Mouse (Mus musculus): ENCODE data around the gene Slc34a2.

Gene Slc34a2

DNA sequence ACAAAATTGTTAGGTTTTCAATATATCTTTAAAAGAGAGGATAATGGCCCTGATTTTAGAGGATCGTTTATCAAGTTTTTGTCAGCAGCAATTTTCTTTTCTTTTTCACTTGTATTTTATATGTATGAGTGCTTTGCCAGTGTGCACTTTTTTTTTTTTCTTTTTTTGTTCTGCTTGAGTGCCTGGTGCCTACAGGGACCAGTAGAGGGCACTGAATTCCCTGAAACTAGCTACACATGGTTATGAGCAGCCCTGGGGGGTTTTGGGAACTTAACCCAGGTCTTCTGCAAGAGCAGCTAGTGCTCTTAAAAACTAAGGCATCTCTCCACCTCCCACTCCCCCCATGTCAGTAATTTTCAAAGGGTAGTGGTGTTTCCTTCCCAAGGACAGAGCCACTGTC is 70.8 kb downstream of the Slc34a2 start:
- no peak for DNase-seq (ENCODE audit: low read depth in 1 of 2, low spot score in 2 of 2)

GRCm38 (mm10) chr5:53110225-53110624 is 72.3 kb downstream of the Slc34a2 start:
- no peak for DNase-seq (ENCODE audit: low read depth in 1 of 2, low spot score in 2 of 2)

DNA sequence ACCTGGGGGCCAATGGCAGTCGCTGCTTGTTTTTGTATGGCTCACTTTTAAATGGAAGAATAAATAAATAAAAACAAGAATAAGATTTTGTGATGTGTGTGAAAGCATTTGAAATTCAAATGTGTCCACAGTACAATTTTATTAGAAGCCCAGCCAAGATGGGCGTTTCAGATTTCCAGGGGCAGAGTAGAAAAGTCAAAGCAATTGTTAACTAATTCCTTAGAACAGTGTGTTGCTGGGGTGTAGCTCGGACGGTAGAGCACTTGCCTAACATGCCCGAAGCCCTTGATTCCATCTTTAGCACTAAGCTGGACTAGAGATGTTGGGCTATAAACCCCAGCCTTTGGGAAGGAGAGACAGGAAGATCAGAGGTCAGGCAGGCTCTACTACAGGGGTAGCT is 73.2 kb downstream of the Slc34a2 start:
- DNase-seq (ENCODE audit: low read depth in 1 of 2, low spot score in 2 of 2), result no peak

DNA sequence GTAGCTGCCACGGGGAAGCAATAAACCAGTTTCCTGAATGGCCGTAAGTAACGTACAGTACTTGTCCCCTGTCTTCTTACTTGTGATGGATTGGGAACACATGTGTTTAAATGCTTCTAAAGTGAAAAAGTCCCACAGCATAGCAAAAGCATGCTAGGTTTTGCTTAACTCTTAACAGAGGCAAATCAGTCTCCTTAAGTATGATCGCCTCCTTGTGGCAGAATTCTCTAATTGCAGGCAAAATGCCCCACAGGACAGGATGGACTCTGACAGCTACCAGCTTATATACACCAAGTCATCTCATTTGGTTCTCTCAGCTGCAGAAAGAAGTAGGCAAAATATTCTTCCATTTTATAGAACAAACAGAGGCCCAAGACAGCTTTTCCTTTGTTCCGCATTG is 75.1 kb downstream of the Slc34a2 start:
- no peak for DNase-seq (ENCODE audit: low read depth in 1 of 2, low spot score in 2 of 2)

GRCm38 (mm10) chr5:53114616-53115267 is 76.9 kb downstream of the Slc34a2 start:
- no peak for DNase-seq (ENCODE audit: low read depth in 1 of 2, low spot score in 2 of 2)

- no peak for DNase-seq (ENCODE audit: low read depth in 1 of 2, low spot score in 2 of 2)
Observed at GRCm38 (mm10) chr5:53118212-53118611, 80.3 kb downstream of the Slc34a2 start.

- no peak for DNase-seq (ENCODE audit: low read depth in 1 of 2, low spot score in 2 of 2)
Observed at GRCm38 (mm10) chr5:53119689-53120088, 81.8 kb downstream of the Slc34a2 start.
